Mouse (Mus musculus) embryo, embryonic 10 days (tissue): ENCODE measurements around the gene Tmem132d.

ENCODE experiments used
- DNase-seq: peaks from one replicate; pipeline ENCODE4 v3.0.0-alpha.2; 2015; ENCODE audit warnings: low spot score

The Tmem132d gene

DNA sequence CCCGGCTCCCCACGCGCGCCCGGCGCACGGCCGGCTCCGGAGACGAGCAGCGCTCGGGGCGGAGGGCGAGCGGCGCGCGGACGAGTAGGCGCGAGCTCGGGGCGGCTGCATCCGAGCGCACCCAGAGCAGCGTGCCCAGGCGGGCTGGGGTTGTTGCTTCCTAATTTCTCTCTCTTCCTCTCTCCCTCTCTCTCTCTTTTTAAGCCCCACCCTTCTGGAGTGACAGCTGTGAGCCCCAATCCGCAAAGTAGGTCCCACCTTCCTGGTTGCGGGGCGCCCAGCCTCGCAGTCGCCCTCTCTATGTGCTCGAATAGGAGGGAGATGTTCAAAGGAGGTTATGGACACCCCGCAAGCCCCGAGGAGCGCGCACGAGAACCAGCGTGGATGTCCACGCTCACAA lies at the start of gene Tmem132d:
Gene Tmem132d (minus strand): TSS at position 162 of the 400 bp plus-strand sequence.
- peak; percentile 41 for DNase-seq

- DNase-seq = no peak
Observed at GRCm38 (mm10) chr5:128480816-128481215, 47.9 kb upstream of the Tmem132d start.

- DNase-seq = no peak
Observed at GRCm38 (mm10) chr5:128475372-128475771, 42.5 kb upstream of the Tmem132d start.

- DNase-seq = no peak
Observed at GRCm38 (mm10) chr5:128469812-128470211, 36.9 kb upstream of the Tmem132d start.

DNA sequence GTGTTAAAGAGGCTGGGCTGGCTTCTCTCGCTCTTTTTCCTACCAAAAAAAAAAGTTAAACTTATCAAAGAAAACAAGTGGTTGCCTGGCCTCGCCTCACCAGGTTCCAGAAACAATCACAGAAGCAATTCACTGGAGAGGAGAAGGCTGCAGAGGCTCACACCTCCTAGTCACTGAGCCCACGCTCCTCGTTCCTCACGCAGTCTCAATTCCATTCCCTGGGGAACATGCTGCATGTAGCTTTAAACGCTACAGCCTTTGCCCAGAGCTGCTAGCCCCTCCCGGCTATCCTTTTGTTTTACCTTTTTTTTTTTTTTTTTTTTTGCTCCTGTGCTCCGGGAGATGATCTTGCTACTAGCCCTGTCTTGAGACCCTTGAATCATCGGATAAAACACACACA lies 31.6 kb upstream of the Tmem132d start:
- peak; percentile 54 for DNase-seq

GRCm38 (mm10) chr5:128460605-128461004 lies 27.7 kb upstream of the Tmem132d start:
- peak; percentile 47 for DNase-seq

DNA sequence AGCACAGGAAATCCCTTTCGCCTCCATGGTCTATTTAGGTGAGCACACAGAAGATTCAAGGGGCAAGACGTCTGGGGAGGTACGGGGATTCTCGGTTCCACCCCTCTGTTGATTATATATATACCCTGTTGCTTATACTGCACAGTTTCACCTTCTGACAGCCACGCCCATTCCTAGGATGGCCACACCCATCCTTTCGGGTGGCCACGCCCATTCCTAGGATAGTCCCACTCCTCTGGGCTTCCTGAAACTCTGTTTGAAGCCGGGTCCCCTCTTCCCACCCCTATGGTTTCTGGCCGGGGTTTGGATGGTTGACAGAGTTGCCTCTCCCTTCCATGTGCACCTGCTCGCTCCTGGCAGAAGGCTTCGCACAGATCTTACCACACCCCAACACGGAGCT lies 22.9 kb upstream of the Tmem132d start:
- DNase-seq = no peak

DNA sequence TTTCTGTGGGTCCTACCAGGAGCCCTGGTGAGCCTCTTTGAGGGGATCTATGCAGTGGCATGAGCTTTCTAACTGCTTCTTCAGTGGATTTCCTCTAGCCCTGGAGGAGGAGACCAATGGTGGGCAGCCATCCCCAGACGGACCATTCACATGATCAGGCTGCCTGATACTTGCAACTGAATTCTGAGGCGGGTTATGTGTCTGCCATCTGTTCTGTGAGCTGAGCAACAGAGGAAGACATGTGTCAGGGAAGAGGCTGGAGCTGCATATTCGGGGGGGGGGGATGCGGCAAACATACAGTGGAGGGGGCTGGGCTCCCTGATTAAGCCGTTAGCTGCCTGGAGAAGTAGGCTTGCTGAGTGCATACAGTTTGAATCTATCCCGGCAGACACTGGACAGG lies 19.3 kb upstream of the Tmem132d start:
- no peak for DNase-seq

- DNase-seq = no peak
Observed at GRCm38 (mm10) chr5:128450808-128451207, 17.9 kb upstream of the Tmem132d start.

- no peak for DNase-seq
Observed at GRCm38 (mm10) chr5:128444876-128445275, 12.0 kb upstream of the Tmem132d start.

- DNase-seq = no peak
Observed at GRCm38 (mm10) chr5:128443848-128444247, 11.0 kb upstream of the Tmem132d start.

DNA sequence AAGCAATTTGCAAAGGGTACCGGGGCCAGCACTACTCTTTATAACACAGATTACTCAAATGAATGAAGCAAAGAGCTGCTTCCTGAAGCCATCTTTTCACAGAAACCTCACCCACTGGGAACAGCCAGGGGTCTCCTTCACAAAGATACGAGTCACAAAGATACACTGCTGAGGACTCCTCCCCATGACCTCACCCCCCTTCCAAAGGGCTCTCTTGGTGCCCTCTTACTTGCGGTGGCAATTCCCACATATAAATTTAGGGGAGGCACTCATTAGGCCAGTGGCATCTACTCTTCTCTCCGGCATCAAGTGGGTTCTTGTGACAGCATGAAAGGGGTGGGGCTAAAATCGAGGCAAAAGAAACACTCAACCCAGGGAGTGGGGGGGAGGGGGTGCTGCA lies 8.2 kb upstream of the Tmem132d start:
- DNase-seq = no peak

- DNase-seq = peak; percentile 70
Observed at GRCm38 (mm10) chr5:128439828-128440227, 7.0 kb upstream of the Tmem132d start.

GRCm38 (mm10) chr5:128438078-128438477 lies 5.2 kb upstream of the Tmem132d start:
- DNase-seq = no peak

- DNase-seq = peak; percentile 75
Observed at GRCm38 (mm10) chr5:128436909-128437308, 4.0 kb upstream of the Tmem132d start.

- no peak for DNase-seq
Observed at GRCm38 (mm10) chr5:128435683-128436082, 2.8 kb upstream of the Tmem132d start.

DNA sequence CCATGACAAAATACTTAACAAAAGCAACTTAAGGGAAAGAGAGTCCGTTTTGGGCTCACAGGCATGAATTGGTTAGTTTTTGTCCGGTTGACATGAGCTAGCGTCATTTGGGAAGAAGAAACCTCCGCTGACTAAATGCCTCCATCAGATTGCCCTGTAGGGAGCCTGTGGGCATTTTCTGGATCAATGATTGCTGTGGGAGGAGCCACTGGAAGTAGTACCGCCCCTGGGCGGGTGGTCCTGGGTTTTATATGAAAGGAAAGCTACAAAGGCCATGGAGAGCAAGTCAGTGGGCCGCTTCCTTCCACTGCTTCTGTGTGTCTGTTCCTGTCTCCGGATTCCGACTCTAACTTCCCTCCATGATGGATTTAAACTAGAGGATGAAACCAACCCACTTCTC lies 909 bp upstream of the Tmem132d start:
- no peak for DNase-seq

DNA sequence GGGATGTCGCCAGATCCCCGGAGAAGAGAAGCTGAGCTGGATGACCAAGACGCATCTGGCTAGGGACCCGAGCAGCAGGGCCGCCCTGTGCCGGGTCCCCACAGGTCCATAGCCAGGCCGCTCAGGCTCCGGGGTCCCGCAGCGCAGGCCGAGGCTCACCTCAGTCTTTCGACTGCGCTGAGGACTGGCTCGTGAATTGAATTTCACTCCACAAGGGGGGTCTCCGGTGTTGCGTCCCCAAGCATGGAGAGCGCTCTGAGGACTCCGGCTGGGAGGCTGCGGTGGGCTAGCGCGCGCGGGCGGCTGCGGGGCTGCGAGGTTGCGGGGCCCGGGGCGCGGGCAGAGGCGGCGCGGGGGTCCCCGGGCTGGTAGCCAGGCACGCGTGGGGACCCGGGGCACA lies 455 bp downstream of the Tmem132d start:
- no peak for DNase-seq

- DNase-seq = no peak
Observed at GRCm38 (mm10) chr5:128424636-128425035, 8.2 kb downstream of the Tmem132d start.

DNA sequence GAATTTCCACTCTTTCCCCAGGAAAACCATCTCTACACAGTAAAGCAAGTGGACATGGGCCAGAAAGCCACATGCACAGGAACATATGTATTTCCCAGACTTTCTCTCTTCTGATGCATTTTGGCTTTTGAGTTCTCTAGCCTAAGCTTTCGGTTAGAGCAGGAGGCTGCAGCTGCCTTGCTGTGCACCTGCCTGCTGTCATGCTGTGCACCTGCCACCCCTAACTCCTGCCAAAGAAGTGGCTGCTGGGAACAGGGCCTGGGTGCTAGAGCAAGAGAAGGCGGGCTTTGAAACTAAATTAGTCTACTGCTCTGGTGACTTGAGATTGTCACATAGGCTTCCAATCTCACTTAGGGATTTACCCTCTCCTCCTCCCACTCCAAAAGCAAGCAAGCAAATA lies 8.7 kb downstream of the Tmem132d start:
- DNase-seq = no peak

- no peak for DNase-seq
Observed at GRCm38 (mm10) chr5:128422090-128422489, 10.8 kb downstream of the Tmem132d start.

GRCm38 (mm10) chr5:128418149-128418710 lies 14.6 kb downstream of the Tmem132d start:
- DNase-seq = no peak

DNA sequence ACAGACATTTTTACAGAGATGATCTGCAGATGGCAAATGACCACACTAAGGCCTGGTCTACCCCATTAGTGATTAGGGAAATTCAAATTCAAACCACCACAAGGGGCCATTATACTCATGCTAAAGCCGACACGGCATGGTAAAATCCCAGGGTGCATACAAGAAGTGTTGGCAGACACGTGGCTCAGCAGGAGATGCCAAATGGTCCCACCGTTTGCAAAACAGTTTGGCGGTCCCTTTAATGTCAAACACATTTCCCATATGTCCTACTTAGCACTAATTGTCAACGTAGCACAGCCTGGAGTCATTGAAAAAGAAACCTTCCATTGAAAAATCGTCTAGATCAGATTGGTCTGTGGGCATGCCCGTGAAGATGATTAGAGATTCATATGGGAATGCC lies 18.8 kb downstream of the Tmem132d start:
- no peak for DNase-seq

- DNase-seq = no peak
Observed at GRCm38 (mm10) chr5:128412306-128412705, 20.6 kb downstream of the Tmem132d start.

- no peak for DNase-seq
Observed at GRCm38 (mm10) chr5:128407546-128407945, 25.3 kb downstream of the Tmem132d start.
